Mouse (Mus musculus) liver, adult 2 months (tissue): ENCODE measurements around the gene Cda. TPM values are rescaled to one million over a fixed set of nuclear protein-coding genes. Genes with fewer than 3 reads are reported as not detected.

Experiments
- DNase-seq: peaks from one replicate; pipeline ENCODE4 v3.0.0-alpha.2; 2011; ENCODE audit warnings: low read depth, low spot score; ENCODE audit errors: extremely low read depth
- H3K27ac ChIP-seq: fragments of 200-500 bp; replicated peaks from 2 replicates; pipeline ENCODE4 v1.5.1; 2012; ENCODE audit warnings: low read depth, mild to moderate bottlenecking, control low read depth, inconsistent platforms, low read length; ENCODE audit not compliant: insufficient read depth
- H3K27me3 ChIP-seq: fragments of 200-500 bp; 2 replicates; pipeline ENCODE4 v1.6.1; 2012; ENCODE audit warnings: mild to moderate bottlenecking, moderate library complexity, low read length, inconsistent platforms; ENCODE audit not compliant: control insufficient read depth, insufficient read depth
- H3K36me3 ChIP-seq: fragments of 200-500 bp; 2 replicates; pipeline ENCODE4 v1.6.1; 2012; ENCODE audit warnings: low read length, inconsistent platforms; ENCODE audit not compliant: control insufficient read depth, insufficient read depth
- H3K4me1 ChIP-seq: fragments of 200-500 bp; 2 replicates; pipeline ENCODE4 v1.6.1; 2011; ENCODE audit warnings: low read length; ENCODE audit not compliant: control insufficient read depth, insufficient read depth
- H3K4me3 ChIP-seq: fragments of 200-500 bp; 2 replicates; pipeline ENCODE4 v1.5.1; 2011; ENCODE audit warnings: low read depth, mild to moderate bottlenecking, control low read depth, low read length, moderate library complexity; ENCODE audit not compliant: insufficient read depth
- H3K79me2 ChIP-seq: fragments of 200-500 bp; 2 replicates; pipeline ENCODE4 v1.6.1; 2012; ENCODE audit warnings: inconsistent platforms, mild to moderate bottlenecking, low read length, moderate library complexity; ENCODE audit not compliant: control insufficient read depth, insufficient read depth
- H3K9ac ChIP-seq: fragments of 200-500 bp; 2 replicates; pipeline ENCODE4 v1.6.1; 2012; ENCODE audit warnings: low read depth, mild to moderate bottlenecking, control low read depth, inconsistent platforms, low read length
- CTCF ChIP-seq: fragments of 200-500 bp; IDR thresholded peaks from 2 replicates; pipeline ENCODE4 v1.5.1; 2011; ENCODE audit warnings: low read depth, low read length, control low read depth
- POLR2A ChIP-seq: fragments of 200-500 bp; IDR thresholded peaks from 2 replicates; pipeline ENCODE4 v1.6.1; 2011; ENCODE audit warnings: low read length, control low read depth; ENCODE audit not compliant: insufficient read depth; ENCODE audit errors: extremely low read depth
- WGBS: fragments of 180-500 bp; shearing (Covaris S2); methylation state at CpG from one replicate; pipeline ENCODE4 v1.1.7; 2018; 5-methylcytosine and 5-hydroxymethylcytosine counted together
- polyA plus RNA-seq: library from polyadenylated mRNA; depleted of rRNA; stranded (reverse); fragments of >200 nt; gene quantifications from 2 replicates; pipeline ENCODE4 v1.2.3, GENCODE M21; 2012
- total RNA-seq: library from RNA; depleted of rRNA; stranded (reverse); fragments of >200 nt; gene quantifications from 2 replicates; pipeline ENCODE4 v1.2.3, GENCODE M21; 2014

Gene Cda
- total and polyA plus RNA-seq, 2 experiments, result 4.5 to 34.1 TPM

DNA sequence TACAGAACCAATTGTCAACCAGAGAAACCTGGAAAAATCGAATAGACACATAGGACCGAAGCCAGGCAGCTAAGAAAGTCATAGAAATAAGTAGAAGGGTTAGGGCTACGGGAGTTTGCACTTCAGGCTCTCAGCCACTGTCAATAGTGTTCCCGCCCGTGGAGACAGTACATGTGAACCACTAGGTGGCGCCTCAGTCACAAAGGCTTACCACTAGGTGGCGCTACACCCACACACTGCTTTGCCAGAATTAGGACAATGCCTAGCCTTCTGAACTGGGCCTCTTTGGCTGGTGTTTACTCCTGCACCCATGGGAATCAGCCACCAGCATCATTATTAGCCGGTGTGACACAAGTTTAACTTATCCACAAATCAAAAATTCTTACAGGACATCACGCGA, 48.3 kb downstream of the Cda start:
- 25% methylated on average over 10 of the region's 10 CpGs for WGBS
- H3K27me3 ChIP-seq, result no peaks in the 10 kb centered on the region
- TF ChIP-seq POLR2A (no peak), CTCF (peak; percentile 100)
- H3K9ac ChIP-seq, result no peak overlapping the region
- H3K4me1 ChIP-seq, result peaks cover 14% of the 10 kb centered on the region
- H3K4me3 ChIP-seq, result no peak overlapping the region; the same call in 1 of the 2 replicates
- peaks cover 9% of the 10 kb centered on the region; the same call in 1 of the 2 replicates for H3K36me3 ChIP-seq
- peak; percentile 80 for DNase-seq
- H3K79me2 ChIP-seq, result peaks cover 8% of the 10 kb centered on the region
- no peak overlapping the region for H3K27ac ChIP-seq

DNA sequence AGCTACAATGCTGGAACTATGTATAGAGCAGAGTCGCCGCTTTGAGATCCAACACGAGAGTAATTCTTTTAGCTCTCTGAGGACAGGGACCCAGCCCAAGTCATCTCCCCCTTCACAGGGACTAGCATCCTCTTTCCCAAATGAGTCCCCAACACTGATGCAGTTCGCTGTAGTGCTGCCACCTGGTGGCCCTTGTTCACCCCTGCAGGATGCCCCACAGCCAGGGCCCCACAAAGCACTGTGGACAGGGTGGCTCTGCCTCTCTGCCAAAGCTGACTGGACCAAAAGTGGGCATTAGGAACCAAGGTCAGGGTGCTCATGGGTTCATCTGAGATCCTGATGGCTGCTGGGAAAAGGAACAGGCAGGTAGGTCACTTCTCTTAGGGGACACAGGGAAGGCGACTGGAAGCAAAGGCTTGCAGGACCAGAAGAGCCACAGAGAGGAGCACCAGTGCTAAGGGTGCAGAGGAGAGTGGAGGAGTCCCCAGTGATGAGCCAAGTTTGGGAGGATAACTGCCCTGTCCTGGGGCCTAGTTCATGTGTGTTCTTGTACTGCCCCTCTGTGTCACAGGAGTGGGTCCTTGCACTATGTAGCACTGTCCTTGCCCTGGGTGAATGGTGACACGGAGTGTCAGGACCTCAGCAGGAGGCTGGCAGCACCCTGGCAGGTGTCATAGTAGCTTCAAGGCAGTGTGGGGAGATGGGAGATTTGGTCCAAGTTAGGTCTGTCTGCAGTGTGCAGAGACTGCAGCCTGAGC, 49.1 kb downstream of the Cda start:
- Histone ChIP-seq H3K9ac (no peak overlapping the region), H3K4me3 (no peak overlapping the region), H3K27me3 (no peaks in the 10 kb centered on the region), H3K79me2 (peaks cover 8% of the 10 kb centered on the region), H3K36me3 (peaks cover 9% of the 10 kb centered on the region; the same call in 1 of the 2 replicates), H3K27ac (no peak overlapping the region), H3K4me1 (peaks cover 8% of the 10 kb centered on the region)
- DNase-seq, result no peak
- WGBS, result 66% methylated on average over 6 of the region's 6 CpGs
- TF ChIP-seq CTCF (peak; percentile 86), POLR2A (no peak)

DNA sequence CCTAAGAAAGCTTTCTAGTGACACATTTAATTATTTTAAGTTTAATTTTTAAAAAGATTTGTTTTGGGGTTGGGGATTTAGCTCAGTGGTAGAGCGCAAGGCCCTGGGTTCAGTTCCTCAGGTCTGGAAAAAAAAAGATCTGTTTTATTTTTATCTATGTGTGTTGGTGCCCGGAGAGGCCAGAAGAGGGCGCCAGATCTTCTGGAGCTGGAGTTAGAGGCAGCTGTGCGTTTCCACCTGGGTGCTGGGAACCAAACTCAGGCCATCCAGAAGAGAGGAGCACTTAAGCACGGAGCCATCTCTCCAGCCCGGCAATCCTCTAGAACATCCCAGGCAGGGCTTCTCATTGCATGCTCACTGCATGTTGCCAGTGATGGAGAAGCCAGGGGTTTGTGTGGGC, 51.4 kb downstream of the Cda start:
- Histone ChIP-seq H3K27me3 (no peaks in the 10 kb centered on the region), H3K4me3 (no peak overlapping the region), H3K79me2 (peaks cover 2% of the 10 kb centered on the region; the same call in 1 of the 2 replicates), H3K36me3 (peaks cover 16% of the 10 kb centered on the region), H3K27ac (no peak overlapping the region), H3K4me1 (peaks cover 5% of the 10 kb centered on the region; the same call in 1 of the 2 replicates), H3K9ac (no peak overlapping the region)
- no peak for DNase-seq
- 96% methylated on average over 6 of the region's 6 CpGs for WGBS
- peak; percentile 44 for TF ChIP-seq CTCF
- no peak for TF ChIP-seq POLR2A

DNA sequence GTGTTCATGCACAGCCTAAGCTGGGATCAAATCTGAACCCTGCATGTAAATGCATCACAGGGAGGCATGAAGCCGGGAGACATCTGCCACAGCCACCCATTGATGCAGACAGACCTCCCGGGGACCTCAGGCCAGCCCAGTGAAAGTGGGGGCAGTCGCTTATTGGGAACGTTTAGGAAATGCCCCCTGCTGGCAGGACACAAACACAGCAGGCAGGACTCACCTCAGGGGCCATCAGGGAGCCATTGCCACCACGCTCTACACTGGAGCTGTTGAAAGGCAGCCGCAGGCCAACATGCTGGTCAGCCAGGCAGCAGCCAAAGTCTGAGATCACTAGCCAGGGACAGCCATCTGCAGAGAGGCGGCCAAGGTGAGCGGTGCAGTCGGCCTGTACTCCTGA, 52.0 kb downstream of the Cda start:
- Histone ChIP-seq H3K27ac (no peak overlapping the region), H3K4me3 (no peak overlapping the region), H3K36me3 (peaks cover 16% of the 10 kb centered on the region), H3K27me3 (no peaks in the 10 kb centered on the region), H3K4me1 (peaks cover 5% of the 10 kb centered on the region; the same call in 1 of the 2 replicates), H3K9ac (no peak overlapping the region), H3K79me2 (peaks cover 2% of the 10 kb centered on the region; the same call in 1 of the 2 replicates)
- WGBS, result 76% methylated on average over 9 of the region's 9 CpGs
- no peak for TF ChIP-seq POLR2A
- TF ChIP-seq CTCF, result peak; percentile 66
- no peak for DNase-seq

DNA sequence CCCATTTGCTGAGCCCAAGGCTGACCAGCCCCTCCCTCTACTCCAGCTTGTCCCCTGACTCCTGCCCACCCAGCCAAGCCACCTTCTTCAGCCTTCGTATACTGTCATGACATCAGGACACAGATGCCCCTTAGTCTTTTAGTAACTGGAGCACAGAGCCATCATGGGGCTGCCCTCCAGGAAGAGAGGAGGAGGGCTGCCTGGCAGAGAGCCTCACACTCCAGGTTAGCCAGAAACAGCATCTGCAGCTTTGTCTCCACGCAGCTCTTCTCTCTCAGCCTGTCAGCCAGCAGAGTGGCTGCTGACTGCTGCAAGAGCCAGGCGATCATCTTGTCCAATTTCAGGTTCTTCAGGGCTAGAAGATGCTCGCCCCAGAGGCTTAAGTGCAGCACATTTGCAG, 54.0 kb downstream of the Cda start:
- H3K36me3 ChIP-seq, result peaks cover 16% of the 10 kb centered on the region
- peaks cover 2% of the 10 kb centered on the region; the same call in 1 of the 2 replicates for H3K79me2 ChIP-seq
- DNase-seq, result no peak
- TF ChIP-seq POLR2A (no peak), CTCF (no peak)
- no peaks in the 10 kb centered on the region; the same call in 1 of the 2 replicates for H3K4me1 ChIP-seq
- H3K27ac ChIP-seq, result no peak overlapping the region
- 95% methylated on average over 4 of the region's 4 CpGs for WGBS
- no peak overlapping the region for H3K9ac ChIP-seq
- no peak overlapping the region for H3K4me3 ChIP-seq
- no peaks in the 10 kb centered on the region for H3K27me3 ChIP-seq

DNA sequence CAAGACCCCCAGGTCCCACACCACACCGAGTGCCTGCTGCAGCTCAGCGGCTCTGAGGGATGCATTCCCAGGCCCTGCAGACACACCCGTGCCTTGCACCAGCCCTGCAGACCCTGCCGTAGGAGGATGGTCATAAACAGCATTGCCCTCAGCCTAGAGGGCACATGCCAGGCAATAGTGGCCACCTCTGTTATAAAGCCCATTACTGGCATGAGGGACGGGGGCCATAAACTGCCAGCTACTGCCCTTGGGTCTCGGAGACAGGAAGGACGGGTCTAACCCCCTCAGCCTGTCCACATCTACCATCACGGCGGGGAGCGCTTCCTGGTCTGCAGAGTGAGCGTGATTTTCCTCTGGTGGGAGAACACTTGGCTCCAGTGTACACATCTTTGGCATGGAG, 54.8 kb downstream of the Cda start:
- TF ChIP-seq CTCF, result no peak
- TF ChIP-seq POLR2A, result no peak
- no peak for DNase-seq
- 87% methylated on average over 11 of the region's 11 CpGs for WGBS
- Histone ChIP-seq H3K36me3 (peaks cover 16% of the 10 kb centered on the region), H3K27me3 (no peaks in the 10 kb centered on the region), H3K4me3 (no peak overlapping the region), H3K9ac (no peak overlapping the region), H3K4me1 (no peaks in the 10 kb centered on the region), H3K27ac (no peak overlapping the region), H3K79me2 (peaks cover 2% of the 10 kb centered on the region; the same call in 1 of the 2 replicates)
